Mouse (Mus musculus) myocyte (in vitro differentiated cells): ENCODE data around the gene Rsph3b.
"Not testable (repeated sequence)": the region's sequence is repeated elsewhere in the genome, so short reads cannot be mapped to it uniquely, and the experiment has no call there.

Experiments used
- CEBPB ChIP-seq: IDR thresholded peaks from 2 replicates; pipeline ENCODE4 v1.6.1; 2011; ENCODE audit warnings: mild to moderate bottlenecking, moderate library complexity; ENCODE audit not compliant: poor library complexity, insufficient read depth, severe bottlenecking
- E2F4 ChIP-seq: IDR thresholded peaks from one replicate; pipeline ENCODE4 v1.6.1; 2011; ENCODE audit warnings: mild to moderate bottlenecking, control low read depth, moderate library complexity; ENCODE audit not compliant: insufficient read depth
- MYOD1 ChIP-seq, 3 experiments: IDR thresholded peaks; one replicate each; pipeline ENCODE4 v1.6.1; 2011; ENCODE audit warnings: control low read depth in 2 of 3, low read depth in 2 of 3, mild to moderate bottlenecking in 2 of 3, moderate library complexity in 1 of 3; ENCODE audit not compliant: insufficient read length in 2 of 3, control insufficient read depth in 1 of 3
- MYOG ChIP-seq, 3 experiments: IDR thresholded peaks; one replicate each; pipeline ENCODE4 v1.6.1; 2011; ENCODE audit warnings: control low read depth in 2 of 3, low read depth in 2 of 3, mild to moderate bottlenecking in 2 of 3; ENCODE audit not compliant: insufficient read length in 2 of 3, control insufficient read depth in 1 of 3, insufficient read depth in 1 of 3
- POLR2A ChIP-seq: IDR thresholded peaks from one replicate; pipeline ENCODE4 v1.6.1; 2011; ENCODE audit warnings: low read depth, mild to moderate bottlenecking, control low read depth, moderate library complexity; ENCODE audit not compliant: insufficient read length
- POLR2AphosphoS2 ChIP-seq: IDR thresholded peaks from one replicate; pipeline ENCODE4 v1.6.1; 2011; ENCODE audit warnings: low read depth, control low read depth; ENCODE audit not compliant: insufficient read length
- REST ChIP-seq: IDR thresholded peaks from one replicate; pipeline ENCODE4 v1.6.1; 2011; ENCODE audit warnings: mild to moderate bottlenecking, control low read depth, moderate library complexity; ENCODE audit not compliant: insufficient read depth, insufficient read length

GRCm38 (mm10) chr17:6947984-6948768, at the start of gene Rsph3b:
- TF ChIP-seq MYOD1 (IDR thresholded peaks at IDR 0.05; ENCODE audit: control insufficient read depth in 1 of 3, insufficient read length in 2 of 3, low read depth in 2 of 3); MYOG (IDR thresholded peaks at IDR 0.05; ENCODE audit: control insufficient read depth in 1 of 3, insufficient read depth in 1 of 3, insufficient read length in 2 of 3, low read depth in 2 of 3); E2F4; CEBPB; REST: not testable (repeated sequence)
- TF ChIP-seq POLR2A (peak; percentile 37), POLR2AphosphoS2 (peak; percentile 9)
